Mouse (Mus musculus) C2C12 (cell line): ENCODE measurements at regions not wholly inside any gene's neighbourhood (a gene's known extent, or its start where the extent isn't known, plus 50 kb on each side); places are given as distances from the start of the nearest gene placed in this dataset.

ENCODE experiments used
- CEBPB ChIP-seq: IDR thresholded peaks from one replicate; pipeline ENCODE4 v1.6.1; 2011; ENCODE audit warnings: low read depth, mild to moderate bottlenecking, control low read depth, moderate library complexity
- CTCF ChIP-seq: IDR thresholded peaks from one replicate; pipeline ENCODE4 v1.5.1; 2011; ENCODE audit not compliant: control insufficient read depth, insufficient read depth, insufficient read length
- USF1 ChIP-seq: IDR thresholded peaks from one replicate; pipeline ENCODE4 v1.6.1; 2011; ENCODE audit warnings: low read depth, mild to moderate bottlenecking, control low read depth, moderate library complexity

DNA sequence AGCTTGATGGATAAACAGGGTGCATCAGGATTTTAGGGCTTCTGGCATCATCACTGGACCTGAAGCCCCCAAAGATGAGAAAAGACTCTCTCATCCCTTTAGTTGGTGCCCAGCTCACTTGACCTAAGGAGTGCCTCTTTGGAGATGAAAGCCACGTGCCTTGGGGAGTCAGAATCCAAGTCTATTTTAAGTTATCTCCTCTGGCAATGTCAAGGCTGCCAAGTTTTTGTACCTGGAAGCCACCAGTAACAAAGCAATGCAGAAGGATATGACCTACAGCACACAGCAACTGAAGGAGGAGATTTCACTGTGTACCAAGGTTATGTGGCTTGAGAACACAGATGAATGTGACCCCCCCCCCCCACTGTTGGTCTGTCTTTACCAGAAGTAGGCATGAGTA lies 140.9 kb upstream of the N4bp1 start:
- TF ChIP-seq CTCF (no peak), CEBPB (no peak), USF1 (no peak)
